Mouse (Mus musculus) telencephalon, adult 2 months (tissue): ENCODE data around the gene Bmp2k.

ENCODE experiments used
- DNase-seq: peaks from one replicate; pipeline ENCODE4 v3.0.0-alpha.2; 2011; ENCODE audit warnings: low read depth, low spot score

Gene Bmp2k

DNA sequence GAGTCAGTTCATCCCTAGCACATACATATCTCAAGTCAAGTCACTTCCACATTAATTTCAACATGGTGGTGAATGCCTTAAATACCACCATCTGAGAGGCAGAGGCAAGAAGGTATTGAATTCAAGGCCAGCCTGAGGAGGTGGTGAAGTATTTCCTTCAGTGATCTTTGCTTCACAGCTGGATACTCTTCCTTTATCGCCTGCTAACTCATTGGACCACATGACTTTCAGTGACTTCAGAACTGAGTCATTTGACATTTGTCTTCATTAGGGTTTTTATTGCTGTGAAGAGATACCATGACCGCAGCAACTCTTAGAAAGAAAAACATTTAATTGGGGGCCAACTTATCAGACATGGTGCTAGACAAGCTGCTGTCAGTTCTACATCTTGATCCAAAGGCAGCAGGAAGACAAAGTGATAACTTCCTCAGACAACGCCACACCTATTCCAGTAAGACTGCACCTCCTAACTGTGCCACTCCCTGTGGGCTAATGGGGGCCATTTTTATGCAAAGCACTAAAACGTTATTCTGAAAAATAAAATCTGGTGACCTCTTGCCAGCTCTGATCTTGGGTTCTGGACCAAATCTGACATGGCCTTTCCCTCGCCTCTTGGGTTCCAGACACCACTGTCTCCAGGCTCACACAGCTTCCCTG is 24.9 kb upstream of the Bmp2k start:
- DNase-seq = no peak

DNA sequence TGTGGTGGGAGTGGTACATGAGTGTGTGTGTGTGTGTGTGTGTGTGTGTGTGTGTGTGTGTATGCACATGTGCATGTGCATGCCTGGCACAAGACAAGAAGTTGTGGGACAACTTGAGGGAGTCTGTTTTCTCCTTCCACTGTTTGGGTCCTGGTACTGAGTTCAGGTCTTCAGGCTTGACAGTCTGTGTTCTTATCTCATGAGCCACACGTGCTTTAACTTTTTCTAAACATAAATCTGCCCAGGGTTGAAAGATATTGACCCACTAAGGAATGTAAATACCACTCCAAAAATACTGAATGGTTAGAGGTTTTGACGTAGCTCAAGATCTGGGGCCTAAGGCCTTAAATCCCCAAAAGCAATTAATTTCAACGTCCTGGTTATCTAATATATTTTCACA is 23.8 kb upstream of the Bmp2k start:
- DNase-seq = no peak

DNA sequence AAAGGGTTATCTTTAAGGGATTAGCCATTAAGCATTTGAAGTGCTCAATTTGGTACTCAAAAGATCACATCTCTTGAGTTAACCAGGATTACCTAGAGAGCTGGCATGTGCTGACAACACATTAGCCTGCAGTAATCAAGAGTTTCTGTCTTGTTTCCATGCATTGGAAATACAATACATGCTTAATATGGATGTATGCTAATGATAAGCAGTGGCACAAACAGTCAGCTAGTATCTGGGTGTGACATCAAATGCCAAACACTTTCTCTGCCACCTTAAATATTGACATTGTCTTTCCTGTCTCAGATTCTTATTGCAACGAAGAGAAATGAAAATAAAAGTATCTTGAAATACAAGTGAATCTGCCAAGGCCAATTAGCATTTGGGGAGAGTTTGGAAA is 22.8 kb upstream of the Bmp2k start:
- DNase-seq = no peak

DNA sequence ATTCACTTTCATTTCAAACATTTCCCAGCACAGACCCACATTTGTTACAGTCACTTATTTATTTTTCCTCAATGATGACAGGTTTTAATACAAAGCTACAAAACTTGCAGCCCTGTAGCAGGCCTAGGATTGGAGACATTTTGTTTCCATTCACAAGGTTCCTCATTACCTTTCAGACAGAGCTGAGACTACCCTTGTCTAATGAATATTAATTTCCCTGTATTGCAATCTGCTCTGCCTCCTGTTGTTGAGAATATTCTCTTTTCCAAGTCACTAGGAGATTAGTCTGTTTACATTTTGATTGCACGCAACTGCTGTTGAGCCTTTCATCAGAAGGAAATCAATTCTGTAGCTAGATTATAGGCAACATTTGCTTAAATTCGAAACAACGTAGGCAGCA is 22.4 kb upstream of the Bmp2k start:
- DNase-seq = no peak

DNA sequence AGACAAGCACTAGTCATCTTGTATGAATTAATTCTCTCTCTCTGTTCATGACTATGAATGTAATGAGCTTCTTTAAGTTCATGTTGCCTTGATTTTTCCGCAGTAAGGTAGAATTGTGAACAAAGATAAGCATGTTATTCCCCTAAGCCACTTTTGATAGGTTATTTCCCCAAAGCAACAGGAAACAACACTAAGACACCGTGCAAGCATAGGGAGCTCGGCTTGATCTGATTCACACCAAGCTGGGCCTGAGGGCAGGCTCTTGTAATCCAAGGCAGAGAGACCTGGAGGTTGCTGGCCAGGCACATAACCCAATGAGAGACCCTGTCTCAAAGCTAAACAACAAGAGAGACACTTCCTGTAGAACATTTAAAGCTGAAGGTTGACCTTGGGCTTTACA is 21.3 kb upstream of the Bmp2k start:
- no peak for DNase-seq

DNA sequence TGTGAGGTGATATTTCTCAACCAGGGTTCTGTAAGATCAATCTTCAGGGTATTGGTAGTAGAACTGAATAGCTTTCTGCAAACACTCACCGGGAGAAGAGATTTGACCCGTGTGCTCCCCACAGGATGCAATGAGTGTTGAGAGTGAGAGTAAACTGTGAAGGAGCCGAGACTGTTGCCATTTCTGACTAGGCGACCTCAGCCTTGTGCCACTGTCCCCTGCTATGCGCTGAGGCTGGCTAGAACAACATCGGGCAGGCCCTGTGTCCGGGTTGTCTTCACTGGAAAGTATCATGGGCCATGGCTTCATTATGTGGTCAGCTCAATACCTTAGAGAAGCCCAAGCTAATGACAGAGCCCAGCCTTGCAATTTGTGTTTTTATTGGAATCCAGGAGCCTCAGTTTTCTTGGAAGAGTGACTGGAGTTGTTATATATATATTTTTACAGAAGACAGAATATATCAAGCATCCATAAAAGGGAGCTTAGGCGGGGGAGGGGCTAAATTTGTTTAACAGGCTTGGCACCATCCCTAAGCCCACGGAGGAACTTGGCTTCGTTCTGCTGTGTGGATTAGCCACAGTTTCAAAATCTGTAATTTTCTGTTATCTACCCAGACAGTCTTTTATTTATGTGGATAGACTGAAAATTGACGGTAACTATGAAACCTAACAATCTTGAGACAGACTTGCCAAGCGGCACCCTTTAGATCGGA is 18.0 kb upstream of the Bmp2k start:
- no peak for DNase-seq

DNA sequence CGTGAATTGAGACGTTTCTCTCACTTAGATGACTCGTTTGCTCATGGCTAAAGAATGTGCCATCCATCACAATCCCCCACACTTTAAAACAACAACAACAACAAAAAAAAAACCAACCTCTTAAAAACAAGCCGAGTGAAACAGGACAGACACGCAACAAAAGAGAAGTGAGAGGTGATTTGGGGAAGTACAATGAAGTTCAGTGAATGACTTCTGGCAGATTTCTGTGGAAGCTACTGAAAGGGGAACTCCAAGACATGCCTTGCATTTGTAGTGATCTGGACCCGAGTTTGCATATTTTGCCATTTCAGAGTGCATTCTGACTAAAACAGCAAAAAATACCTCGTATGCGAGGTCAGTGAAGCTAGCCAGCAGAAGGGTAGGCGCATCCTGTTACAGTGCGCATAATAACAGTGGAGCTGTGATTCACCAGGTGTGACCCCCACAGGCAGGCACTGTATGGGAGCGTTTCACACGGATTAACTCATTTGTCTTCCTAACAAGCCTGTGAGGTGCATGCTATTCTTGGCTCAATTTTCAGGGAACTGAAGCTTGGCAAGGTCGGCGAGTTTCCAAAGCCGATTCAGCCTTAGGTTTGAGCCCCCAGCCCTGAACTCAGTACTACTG is 17.4 kb upstream of the Bmp2k start:
- no peak for DNase-seq

DNA sequence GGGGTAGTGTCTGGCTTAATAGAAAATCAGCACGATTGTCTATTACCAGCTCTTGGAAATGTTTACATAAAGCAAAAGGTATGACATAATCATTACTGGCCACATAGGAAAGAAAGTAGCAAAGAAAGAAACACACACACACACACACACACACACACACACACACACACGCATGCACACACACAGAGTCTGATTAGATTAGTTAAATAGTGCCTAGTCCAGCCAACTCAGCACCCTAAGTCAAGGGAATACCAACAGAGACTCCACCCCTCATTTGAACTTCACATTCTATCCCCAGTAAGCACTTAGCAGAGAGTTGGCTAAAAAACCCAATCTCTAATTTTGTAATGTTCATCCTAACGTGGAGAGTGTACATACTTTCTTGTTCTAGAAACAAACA is 15.5 kb upstream of the Bmp2k start:
- no peak for DNase-seq

DNA sequence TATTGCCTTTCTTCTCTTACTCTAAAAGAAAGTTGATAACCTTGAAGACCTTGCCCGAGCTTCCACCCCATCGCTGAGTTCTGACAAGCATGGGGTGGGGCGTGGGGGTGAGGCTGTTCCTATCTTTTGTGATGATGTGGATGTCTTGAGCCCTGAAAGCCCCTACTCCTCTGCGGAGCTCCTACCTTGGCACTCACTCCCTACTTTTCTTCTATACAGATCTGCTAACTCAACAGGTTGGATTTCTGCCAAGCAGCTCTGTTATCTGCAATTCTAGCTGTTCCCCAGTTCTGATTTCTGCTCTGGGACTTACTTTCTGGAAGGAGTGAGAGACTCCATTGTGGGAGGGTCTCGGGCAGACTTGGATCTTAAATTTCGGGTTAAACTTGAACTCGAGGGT is 14.3 kb upstream of the Bmp2k start:
- no peak for DNase-seq

DNA sequence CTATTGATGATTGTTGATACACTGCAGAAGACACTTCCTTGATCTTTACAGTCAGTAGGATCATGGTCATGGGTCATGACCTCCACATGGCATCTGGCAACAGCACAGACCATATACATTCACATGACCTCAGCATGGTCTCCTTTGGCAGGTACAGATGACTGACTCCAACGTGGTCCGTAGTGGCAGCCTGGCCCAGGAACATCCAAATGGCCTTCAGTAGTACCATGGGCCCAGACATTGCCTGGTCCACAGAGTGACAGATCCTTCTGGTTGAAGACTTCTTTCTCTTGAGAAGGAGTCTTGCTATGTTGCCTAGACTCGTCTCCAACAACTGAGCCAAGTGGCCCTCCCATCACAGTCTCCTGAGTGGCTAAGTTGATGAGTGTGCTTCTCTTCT is 10.6 kb upstream of the Bmp2k start:
- DNase-seq = no peak

DNA sequence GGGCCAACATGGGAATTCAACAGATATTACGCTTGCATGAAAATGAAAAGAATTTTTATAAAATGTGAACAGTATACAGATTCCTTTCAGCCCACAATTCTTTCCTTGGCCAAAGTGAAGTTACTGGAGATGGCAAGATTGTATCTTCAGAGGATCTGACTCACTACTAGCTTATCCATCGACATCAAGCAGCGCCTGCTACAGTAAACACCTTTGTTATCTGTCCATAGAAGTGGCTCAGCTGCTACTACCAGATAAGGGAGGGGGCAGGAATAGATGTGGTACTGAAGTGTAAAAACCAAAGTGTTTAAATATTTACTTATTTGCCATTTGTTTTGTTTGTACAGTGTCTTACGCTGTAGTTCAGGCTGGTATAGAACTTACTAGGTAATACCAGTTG is 8.6 kb upstream of the Bmp2k start:
- DNase-seq = no peak

DNA sequence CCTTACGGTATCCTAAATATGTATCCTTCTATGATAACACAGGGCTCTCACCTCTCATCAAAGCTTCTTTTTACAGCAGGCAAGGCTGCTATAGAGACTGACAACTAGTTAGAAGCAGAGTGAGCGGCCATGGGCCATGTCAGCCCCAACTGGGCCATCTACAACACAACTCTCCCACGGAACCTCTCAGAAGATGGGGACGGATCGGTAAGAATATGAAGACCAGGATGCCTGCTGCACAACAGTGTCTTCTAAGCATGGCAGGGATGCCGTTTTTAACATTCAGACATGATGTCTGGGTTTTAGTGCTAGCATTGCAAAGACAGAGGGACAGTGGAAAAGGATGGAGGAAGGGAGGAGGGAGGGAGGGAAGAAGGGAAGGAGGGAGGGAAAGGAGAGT is 6.3 kb upstream of the Bmp2k start:
- DNase-seq = no peak

DNA sequence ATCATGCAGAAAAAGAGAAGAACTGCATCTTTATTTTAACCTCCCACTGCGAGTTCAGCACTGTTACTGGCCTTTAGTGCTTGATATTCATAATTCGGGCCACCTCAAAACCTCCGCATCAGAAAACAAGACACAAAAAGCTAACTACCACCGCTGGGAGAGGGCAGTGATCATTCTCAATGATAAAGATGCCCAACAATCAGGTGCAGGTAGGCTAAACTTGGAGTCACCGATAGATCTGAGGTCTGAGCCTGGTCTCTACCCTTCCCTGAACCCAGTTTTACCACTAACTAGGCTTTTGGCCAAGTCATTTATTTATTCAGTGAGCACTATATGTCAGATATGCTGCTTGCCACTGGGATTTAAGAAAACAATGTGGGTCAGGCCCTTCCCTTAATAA is 4.8 kb upstream of the Bmp2k start:
- no peak for DNase-seq

DNA sequence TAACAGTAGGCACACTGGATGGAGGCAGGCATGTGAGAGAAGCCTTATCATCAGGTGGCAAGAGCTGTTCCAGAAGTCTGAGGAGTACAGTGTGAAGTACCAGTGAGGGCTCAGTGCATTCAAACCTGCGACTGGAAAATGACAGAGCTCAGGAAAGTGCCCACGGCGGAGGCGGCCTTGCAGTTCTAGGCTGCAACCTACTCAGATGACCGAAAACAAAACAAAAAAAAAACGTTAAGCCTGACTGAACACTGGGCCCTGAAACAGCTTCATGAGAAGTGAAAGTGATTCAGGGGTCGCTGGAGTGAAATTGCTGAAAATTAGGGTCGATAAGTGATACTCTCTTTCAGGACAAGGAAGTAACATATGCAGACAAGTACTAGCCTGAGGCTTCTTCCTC is 4.4 kb upstream of the Bmp2k start:
- DNase-seq = no peak

DNA sequence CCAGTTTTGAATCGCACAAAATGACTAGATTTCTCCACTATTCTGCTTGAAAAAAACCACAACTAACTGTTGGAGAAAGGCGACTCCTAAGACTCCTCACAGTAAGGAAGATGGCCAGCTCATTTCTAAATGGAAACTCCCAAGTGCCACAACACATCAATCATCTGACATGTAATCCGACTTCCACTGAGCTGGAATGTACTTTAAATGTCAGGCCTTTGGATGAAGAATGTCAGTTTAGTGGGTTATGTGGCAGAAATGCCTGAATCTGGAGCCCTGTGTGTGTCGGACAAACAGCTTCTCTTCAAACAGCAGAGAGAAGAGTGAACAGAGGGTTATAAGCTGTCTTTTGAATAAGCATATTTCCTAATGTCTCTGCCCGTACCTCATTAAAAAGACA is 1.7 kb upstream of the Bmp2k start:
- DNase-seq = no peak

DNA sequence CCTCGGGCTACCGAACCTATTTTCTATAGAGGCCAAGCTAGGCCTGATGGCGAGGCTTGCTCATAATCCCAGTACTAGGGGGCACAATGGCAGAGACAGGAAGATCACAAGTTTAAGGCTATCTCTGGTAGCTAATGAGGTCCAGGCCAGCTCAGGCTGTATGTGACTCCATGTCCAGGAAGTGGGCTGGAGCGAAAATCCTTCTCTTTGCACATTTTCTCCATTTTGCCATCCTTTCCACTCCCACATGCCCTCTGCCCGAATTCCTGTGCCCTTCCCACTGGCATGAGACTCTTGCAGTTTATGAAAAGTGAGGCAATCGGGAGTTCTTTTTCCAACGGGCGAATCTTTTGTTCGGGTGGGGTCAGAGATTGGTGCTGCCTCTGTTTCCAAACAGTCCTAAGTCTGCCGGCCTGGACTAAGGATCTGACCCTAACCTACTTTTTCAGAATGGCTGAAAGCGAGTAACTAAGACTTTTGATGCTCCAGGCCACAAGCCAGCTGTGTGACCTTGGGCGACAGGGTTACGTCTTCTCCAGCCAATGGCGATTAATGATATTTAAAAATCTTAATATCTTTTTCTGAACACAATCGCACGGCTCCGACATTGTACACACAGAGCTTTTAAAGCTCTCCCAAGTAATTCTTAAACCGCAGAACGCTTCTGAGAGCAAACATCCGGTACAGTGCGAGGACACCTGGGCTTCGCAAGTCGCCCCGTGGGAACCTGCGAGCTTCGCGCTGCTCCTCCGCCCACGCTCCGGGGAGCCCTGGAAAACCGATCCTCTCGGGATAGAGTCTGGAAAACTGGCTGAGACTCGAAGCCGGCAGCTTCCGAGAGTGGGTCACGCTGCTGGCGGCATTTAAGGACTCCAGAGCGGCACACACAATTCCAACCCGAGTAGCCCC is 834 bp upstream of the Bmp2k start:
- DNase-seq = no peak

DNA sequence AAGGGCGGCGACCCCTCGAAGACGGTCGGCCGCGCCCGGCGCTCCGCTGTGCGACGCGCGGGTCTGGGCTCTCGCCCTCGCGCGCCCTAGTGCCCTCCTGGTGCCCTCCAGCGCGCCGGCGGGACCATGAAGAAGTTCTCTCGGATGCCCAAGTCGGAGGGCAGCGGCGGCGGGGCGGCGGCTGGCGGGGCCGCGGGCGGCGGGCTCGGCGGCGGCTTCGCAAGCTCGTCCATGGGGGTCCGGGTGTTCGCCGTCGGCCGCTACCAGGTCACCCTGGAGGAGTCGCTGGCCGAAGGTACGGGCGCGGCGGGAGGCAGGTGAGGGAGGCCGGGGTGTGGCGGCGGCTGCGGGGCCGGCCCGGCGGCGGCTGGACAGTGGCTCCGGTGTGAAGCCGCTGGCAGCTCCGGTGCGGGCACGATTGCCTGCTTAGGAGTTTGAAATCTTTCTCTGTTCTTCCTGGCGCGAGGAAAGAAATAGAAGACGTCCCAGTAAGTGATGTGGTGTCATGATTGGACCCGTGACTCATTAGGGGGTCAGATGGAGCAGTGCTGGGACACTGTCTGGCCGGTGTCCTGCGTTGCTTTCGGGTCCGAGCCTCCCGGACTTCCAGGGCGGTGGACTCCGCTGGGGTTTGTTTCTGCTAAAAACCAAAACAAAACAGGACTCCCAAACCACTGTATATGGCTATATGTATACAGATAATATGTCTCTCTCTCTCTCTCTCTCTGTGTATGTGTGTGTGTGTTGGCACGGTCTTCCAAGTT is 495 bp downstream of the Bmp2k start:
- no peak for DNase-seq

DNA sequence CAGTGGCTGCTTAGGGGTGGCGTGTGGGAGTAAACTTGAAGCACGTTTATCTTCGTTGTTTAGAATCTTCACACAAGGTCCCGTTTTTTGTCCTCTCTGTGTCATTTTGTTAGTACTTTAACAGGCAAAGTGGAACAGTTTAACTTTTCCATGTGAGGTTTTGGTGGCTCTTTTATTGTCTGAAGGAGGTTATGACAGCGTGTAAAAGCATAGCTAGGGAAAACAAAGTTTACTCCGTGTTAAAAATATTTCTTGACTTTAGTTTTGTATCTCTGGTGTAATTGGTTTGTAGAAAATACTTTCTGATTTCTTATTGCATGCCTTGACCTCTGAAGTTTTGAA is 1.0 kb downstream of the Bmp2k start:
- DNase-seq = no peak

DNA sequence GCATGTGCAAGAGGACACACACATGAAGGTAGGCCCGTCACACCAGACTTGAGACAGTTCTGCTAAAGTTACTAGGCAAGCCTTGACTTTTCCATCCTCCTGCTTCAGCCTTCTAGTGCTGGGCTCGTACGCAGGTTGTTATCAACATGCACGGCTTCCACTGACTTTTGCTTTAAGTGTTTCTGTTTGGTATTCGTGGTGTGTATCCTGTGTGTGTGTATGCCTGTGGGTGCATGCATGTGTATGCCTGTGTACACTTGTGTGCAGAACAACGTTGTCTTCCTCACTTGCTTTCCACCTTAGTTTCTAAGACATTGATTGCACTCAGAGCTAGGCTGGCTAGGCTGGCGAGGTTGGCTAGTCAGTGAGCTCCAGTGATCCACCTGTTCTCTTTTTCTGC is 2.1 kb downstream of the Bmp2k start:
- DNase-seq = no peak

DNA sequence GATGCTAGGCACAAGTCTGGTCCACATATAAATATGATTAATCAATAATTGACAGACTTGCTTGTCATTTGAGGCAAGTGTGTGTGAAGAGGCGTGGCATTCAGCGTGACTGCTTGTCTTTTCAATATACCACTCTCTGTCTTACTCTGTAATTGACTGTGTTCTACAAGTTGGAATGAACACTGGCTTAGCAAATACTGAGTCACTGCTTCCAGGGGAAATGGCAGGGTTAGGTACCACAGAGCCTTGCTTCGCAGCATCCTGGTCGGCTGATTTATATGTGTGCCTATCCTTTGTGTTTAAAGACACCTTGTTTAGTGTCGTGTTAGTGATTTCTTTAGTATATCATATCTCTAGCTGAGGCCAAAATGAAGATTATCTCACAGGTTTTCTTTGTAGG is 3.0 kb downstream of the Bmp2k start:
- no peak for DNase-seq

DNA sequence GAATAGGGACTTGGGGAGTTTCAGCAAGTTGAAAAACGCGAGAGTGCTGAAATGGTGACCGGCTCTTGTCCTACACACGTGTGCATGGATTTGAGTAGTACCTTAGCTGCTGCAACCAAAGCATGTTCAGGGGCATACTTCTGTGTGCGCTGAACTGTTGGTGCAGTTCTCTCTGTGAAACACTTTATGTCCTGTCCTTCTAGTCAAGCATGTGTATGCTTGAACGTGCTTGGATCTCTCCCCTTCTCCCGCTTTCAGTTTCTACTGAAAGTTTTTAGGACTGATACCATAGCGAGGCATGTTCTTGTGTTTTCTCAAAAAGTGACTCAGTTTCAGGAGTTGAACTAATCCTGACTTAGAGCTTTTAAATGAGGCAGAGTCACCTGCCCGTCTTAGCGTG is 3.7 kb downstream of the Bmp2k start:
- DNase-seq = no peak

DNA sequence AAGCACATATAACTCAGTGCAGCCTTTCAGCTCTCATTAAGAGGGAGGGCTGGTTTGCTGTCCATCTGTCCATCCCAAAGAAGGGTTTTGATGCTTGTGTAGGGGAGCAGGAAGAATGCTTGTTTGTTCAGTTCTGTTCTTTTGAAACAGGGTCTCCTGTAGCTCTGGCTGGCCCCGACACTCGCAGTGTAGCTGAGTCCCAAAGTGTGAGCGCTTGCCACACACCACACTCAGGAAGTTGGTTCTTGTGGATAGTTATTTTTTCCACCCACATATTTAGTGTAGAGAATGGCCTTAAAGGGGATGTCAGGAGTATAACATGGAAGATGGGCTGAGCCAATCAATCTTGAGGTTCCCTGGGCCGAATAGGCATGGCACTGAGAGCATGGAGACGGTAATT is 4.1 kb downstream of the Bmp2k start:
- DNase-seq = no peak
